In genomic region chr10:7178571-7178970, GRCm38 (mm10) we compare ENCODE assay signal across 35 mouse cellular contexts. TPM values are rescaled to one million over a fixed set of nuclear protein-coding genes. Genes with fewer than 3 reads are reported as not detected.
DNase-seq lines count a peak whose midpoint lies in the region; ATAC-seq lines count a peak whose summit lies in the region.
"Had no signal": no experiment of that assay in that cellular context is flagged by ENCODE, and none has a peak within 500 bp of the region (broad histone marks: within the 10 kb centered on the region; RNA-seq: fewer than 3 reads in every experiment).

No protein-coding gene starts in this region.

- DNase-seq in liver, embryonic 13.5 days, result no peak
- DNase-seq in liver, embryonic 11.5 days (ENCODE audit: low spot score), result no peak
- peak; percentile 45 for DNase-seq in induced T-regulatory cell, adult 2 months (ENCODE audit: low read depth)
- DNase-seq in retina, embryonic 14.5 days (ENCODE audit: low spot score), result peak; percentile 10
- no peak for DNase-seq in adrenal gland, postnatal 10 days
- no peak for DNase-seq in left cerebral cortex, postnatal 36 days (ENCODE audit: low spot score in 2 of 2)
- DNase-seq in adipocyte (ENCODE audit: low spot score), result no peak
- DNase-seq: adrenal gland, postnatal 25 days; cerebellum, postnatal 36 days; gastrocnemius, adult 2 months; gastrocnemius, postnatal 36 days; heart, adult 18-20 months; heart, postnatal 36 days; kidney, adult 2 months; kidney, postnatal 36 days; lung, adult 2 months; lung, postnatal 10 days; right cerebral cortex, postnatal 4 days; thymus, adult 2 months; thymus, postnatal 36 days had no signal

- WGBS in liver, embryonic 13.5 days (ENCODE audit: insufficient replicate concordance), result 12% methylated on average over 10 of the region's 10 CpGs
- 21% methylated on average over 10 of the region's 10 CpGs for WGBS in liver, embryonic 11.5 days

- H3K4me2 ChIP-seq in liver, embryonic 13.5 days, result no peak overlapping the region
- no peak overlapping the region for H3K4me2 ChIP-seq in liver, embryonic 11.5 days
- H3K4me2 ChIP-seq: embryonic facial prominence, embryonic 13.5 days; heart, embryonic 11.5 days; hindbrain, embryonic 12.5 days; limb, embryonic 13.5 days; midbrain, embryonic 15.5 days; neural tube, embryonic 13.5 days had no signal

- 0 out of 2 replicates have a peak, but pooled peaks have one; percentile 36 for ATAC-seq in liver, embryonic 13.5 days (ENCODE audit: low read depth)
- ATAC-seq in liver, embryonic 11.5 days (replicated peaks; ENCODE audit: low FRiP score), result no peak
- ATAC-seq: forebrain, embryonic 16.5 days; hindbrain, postnatal 0 days; midbrain, embryonic 15.5 days had no signal

- no peak overlapping the region for H3K9ac ChIP-seq in liver, embryonic 13.5 days
- H3K9ac ChIP-seq in liver, embryonic 11.5 days (ENCODE audit: low read depth, low read length), result no peak overlapping the region
- H3K9ac ChIP-seq: embryonic facial prominence, embryonic 13.5 days; hindbrain, embryonic 12.5 days; limb, embryonic 13.5 days; liver, embryonic 14.5 days; midbrain, embryonic 15.5 days; neural tube, embryonic 13.5 days had no signal

- H3K9me3 ChIP-seq in liver, embryonic 13.5 days (replicated peaks), result no peaks in the 10 kb centered on the region
- no peaks in the 10 kb centered on the region for H3K9me3 ChIP-seq in liver, embryonic 11.5 days (ENCODE audit: control insufficient read depth, low read length)
- H3K9me3 ChIP-seq: embryonic facial prominence, embryonic 13.5 days; forebrain, embryonic 10.5 days; hindbrain, embryonic 12.5 days; limb, embryonic 13.5 days; midbrain, embryonic 10.5 days; midbrain, embryonic 15.5 days; neural tube, embryonic 13.5 days had no signal

- no peaks in the 10 kb centered on the region for H3K27me3 ChIP-seq in liver, embryonic 13.5 days
- H3K27me3 ChIP-seq in liver, embryonic 11.5 days (replicated peaks; ENCODE audit: control insufficient read depth, insufficient read depth, low read length), result no peaks in the 10 kb centered on the region
- H3K27me3 ChIP-seq: CH12.LX; embryonic facial prominence, embryonic 13.5 days; hindbrain, embryonic 12.5 days; limb, embryonic 13.5 days; midbrain, embryonic 15.5 days; neural tube, embryonic 13.5 days had no signal

- H3K4me1 ChIP-seq in liver, embryonic 13.5 days (replicated peaks), result peaks cover 37% of the 10 kb centered on the region
- peaks cover 18% of the 10 kb centered on the region for H3K4me1 ChIP-seq in liver, embryonic 11.5 days (replicated peaks; ENCODE audit: control insufficient read depth, insufficient read depth, low read length)
- H3K4me1 ChIP-seq: midbrain, embryonic 15.5 days had no signal

- no peak overlapping the region for H3K4me3 ChIP-seq in liver, embryonic 13.5 days (replicated peaks)
- no peak overlapping the region for H3K4me3 ChIP-seq in liver, embryonic 11.5 days (ENCODE audit: low read depth, low read length)
- H3K4me3 ChIP-seq: embryonic facial prominence, embryonic 13.5 days; forebrain, embryonic 10.5 days; gastrocnemius, adult 2 months; hindbrain, embryonic 12.5 days; layer of hippocampus, adult 2 months; left cerebral cortex, adult 2 months; limb, embryonic 13.5 days; midbrain, embryonic 10.5 days; midbrain, embryonic 15.5 days; neural tube, embryonic 13.5 days had no signal

- H3K27ac ChIP-seq in liver, embryonic 13.5 days, result no peak overlapping the region
- H3K27ac ChIP-seq in liver, embryonic 11.5 days (ENCODE audit: low read depth, low read length), result no peak overlapping the region
- H3K27ac ChIP-seq: embryonic facial prominence, embryonic 13.5 days; forebrain, embryonic 10.5 days; gastrocnemius, adult 2 months; hindbrain, embryonic 12.5 days; hindbrain, postnatal 0 days; layer of hippocampus, adult 2 months; left cerebral cortex, adult 2 months; limb, embryonic 13.5 days; liver, embryonic 14.5 days; macrophage; midbrain, embryonic 15.5 days; neural tube, embryonic 13.5 days had no signal

- H3K36me3 ChIP-seq in liver, embryonic 13.5 days, result no peaks in the 10 kb centered on the region
- H3K36me3 ChIP-seq in liver, embryonic 11.5 days (ENCODE audit: control insufficient read depth, insufficient read depth, low read length), result no peaks in the 10 kb centered on the region
- H3K36me3 ChIP-seq: embryonic facial prominence, embryonic 13.5 days; forebrain, embryonic 10.5 days; hindbrain, embryonic 12.5 days; limb, embryonic 13.5 days; midbrain, embryonic 10.5 days; midbrain, embryonic 15.5 days; neural tube, embryonic 13.5 days had no signal

- intact Hi-C loops in left cerebral cortex, postnatal 36 days (cut with DNase I), result no loop called here

RNA-seq across cellular contexts. Expression of gene Cnksr3, which starts 33.5 kb away (rescaled TPM):
- polyA plus RNA-seq in liver, embryonic 13.5 days (2015; fragmentation: Nextera tagmentation; extraction: Ambion mirVana), result 3.1 and 3.8 TPM in 2 replicates
- polyA plus RNA-seq in liver, embryonic 11.5 days (2014; fragmentation: Nextera tagmentation; extraction: Ambion mirVana), result 8.4 and 8.7 TPM in 2 replicates
- total RNA-seq in adrenal gland, postnatal 10 days (2021), result 10 to 100 TPM; 11.6 to 11.9 TPM
- 1 to 10 TPM; 6.1 to 7.1 TPM for total RNA-seq in left cerebral cortex, postnatal 36 days (2021)

Comparison
In these comparisons a context has a peak if more than half of its experiments do, and no peak if none do; other contexts are left out.
1. DNase-seq: peak in induced T-regulatory cell, adult 2 months (single experiment) and retina, embryonic 14.5 days (single experiment); none in liver, embryonic 13.5 days (single experiment), liver, embryonic 11.5 days (single experiment), adrenal gland, postnatal 10 days (single experiment), left cerebral cortex, postnatal 36 days (0 of 2) and adipocyte (single experiment).